Mouse (Mus musculus): ENCODE measurements around the gene Plxnb2.

DNA sequence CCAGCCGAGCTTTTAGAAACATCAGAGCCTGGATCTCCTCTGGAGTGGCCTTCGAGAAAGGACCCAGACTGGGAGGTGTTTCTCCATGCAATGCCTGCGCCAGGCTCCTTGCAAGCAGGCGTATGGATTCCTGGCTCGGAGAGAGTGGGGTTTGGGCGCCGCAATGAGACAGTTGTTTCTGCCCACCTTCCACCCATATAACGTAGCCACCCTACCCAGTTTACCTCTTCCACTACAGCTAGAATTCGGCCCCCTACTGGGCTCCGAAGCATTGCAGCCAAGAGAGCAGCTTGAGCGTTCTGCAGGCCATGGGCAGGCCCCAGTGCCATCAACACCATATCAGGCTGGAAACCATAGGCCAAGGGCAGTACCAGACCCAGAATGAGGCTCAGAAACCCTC is 57.0 kb downstream of the Plxnb2 start:
- no peak for TF ChIP-seq TAL1 (conservative IDR thresholded peaks at IDR 0.05; ENCODE audit: low read depth, low read length)
- TF ChIP-seq CTCF (IDR thresholded peaks at IDR 0.05; ENCODE audit: low read depth, low read length) = no peak
- TF ChIP-seq GATA1 (IDR thresholded peaks at IDR 0.05; ENCODE audit: borderline replicate concordance, low read length) = no peak
- TF ChIP-seq GATA2 (IDR thresholded peaks at IDR 0.05; ENCODE audit: borderline replicate concordance, low read depth, low read length) = no peak
- no peak for TF ChIP-seq POLR2AphosphoS5 (IDR thresholded peaks at IDR 0.05; ENCODE audit: insufficient replicate concordance, low read depth, low read length)
